Mouse (Mus musculus): Measurements from ENCODE around the gene Gm9044.
"Not testable (repeated sequence)": the region's sequence is repeated elsewhere in the genome, so short reads cannot be mapped to it uniquely, and the experiment has no call there.

The Gm9044 gene

DNA sequence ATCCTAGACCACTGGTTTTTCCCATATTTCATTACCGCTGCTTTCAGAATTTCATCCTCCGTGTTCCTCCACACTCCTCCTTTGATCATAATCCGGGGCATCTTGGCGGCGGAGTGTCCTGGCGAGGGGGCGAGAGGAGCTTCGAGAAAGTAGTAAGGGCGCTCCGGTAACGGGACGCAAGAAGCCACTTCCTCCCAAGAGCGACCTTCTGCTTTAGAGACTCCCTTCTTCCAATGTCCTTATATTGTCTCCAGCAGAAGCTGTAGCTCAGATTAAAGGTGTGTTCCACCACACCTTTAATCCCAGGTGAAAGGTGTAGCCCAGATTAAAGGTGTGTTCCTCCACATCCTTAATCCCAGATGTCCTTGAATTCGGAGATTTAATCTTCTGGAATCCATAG, at the start of gene Gm9044:
Gm9044 (minus strand) TSS at position 101 of the 400 bp plus-strand sequence.
- not testable (repeated sequence) for DNase-seq

GRCm38 (mm10) chr10:118370443-118370842, 38.2 kb upstream of the Gm9044 start:
- DNase-seq = peak; percentile 74

DNA sequence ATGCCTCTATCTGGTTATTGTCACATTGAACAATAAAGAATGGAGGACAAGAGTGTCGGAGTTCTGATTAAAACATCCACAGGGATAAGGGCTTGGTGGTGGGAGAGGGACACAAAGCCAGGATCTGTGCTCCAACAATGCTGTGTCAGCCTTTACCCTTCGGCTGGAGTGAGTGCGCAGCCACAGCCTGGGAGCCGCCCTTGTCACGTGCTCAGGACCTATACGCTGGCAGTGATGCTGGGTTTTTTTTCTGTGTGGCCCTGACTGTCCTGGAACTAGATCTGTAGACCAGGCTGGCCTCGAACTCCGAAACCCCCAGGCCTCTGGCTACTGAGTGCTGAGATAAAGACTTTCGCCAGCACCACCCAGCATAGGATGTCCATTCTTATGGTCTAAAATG, 37.3 kb upstream of the Gm9044 start:
- no peak for DNase-seq

DNA sequence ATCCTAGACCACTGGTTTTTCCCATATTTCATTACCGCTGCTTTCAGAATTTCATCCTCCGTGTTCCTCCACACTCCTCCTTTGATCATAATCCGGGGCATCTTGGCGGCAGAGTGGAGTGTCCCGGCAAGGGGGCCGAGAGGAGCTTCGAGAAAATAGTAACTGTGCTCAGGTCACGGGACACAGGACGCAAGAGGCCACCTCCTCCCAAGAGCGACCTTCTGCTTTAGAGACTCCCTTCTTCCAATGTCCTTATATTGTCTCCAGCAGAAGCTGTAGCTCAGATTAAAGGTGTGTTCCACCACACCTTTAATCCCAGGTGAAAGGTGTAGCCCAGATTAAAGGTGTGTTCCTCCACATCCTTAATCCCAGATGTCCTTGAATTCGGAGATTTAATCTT, 21.8 kb upstream of the Gm9044 start, which contains the start of gene Gm9049:
Gm9049 (minus strand) TSS at position 101 of the 400 bp plus-strand sequence.
- not testable (repeated sequence) for DNase-seq

DNA sequence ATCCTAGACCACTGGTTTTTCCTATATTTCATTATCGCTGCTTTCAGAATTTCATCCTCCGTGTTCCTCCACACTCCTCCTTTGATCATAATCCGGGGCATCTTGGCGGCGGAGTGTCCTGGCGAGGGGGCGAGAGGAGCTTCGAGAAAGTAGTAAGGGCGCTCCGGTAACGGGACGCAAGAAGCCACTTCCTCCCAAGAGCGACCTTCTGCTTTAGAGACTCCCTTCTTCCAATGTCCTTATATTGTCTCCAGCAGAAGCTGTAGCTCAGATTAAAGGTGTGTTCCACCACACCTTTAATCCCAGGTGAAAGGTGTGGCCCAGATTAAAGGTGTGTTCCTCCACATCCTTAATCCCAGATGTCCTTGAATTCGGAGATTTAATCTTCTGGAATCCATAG, 16.4 kb upstream of the Gm9044 start, which contains the start of gene Gm9048:
Gm9048 (minus strand) TSS at position 101 of the 400 bp plus-strand sequence.
- DNase-seq = not testable (repeated sequence)

DNA sequence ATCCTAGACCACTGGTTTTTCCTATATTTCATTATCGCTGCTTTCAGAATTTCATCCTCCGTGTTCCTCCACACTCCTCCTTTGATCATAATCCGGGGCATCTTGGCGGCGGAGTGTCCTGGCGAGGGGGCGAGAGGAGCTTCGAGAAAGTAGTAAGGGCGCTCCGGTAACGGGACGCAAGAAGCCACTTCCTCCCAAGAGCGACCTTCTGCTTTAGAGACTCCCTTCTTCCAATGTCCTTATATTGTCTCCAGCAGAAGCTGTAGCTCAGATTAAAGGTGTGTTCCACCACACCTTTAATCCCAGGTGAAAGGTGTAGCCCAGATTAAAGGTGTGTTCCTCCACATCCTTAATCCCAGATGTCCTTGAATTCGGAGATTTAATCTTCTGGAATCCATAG, 10.9 kb upstream of the Gm9044 start, which contains the start of gene Gm9046:
Gm9046 (minus strand) TSS at position 101 of the 400 bp plus-strand sequence.
- DNase-seq = not testable (repeated sequence)

DNA sequence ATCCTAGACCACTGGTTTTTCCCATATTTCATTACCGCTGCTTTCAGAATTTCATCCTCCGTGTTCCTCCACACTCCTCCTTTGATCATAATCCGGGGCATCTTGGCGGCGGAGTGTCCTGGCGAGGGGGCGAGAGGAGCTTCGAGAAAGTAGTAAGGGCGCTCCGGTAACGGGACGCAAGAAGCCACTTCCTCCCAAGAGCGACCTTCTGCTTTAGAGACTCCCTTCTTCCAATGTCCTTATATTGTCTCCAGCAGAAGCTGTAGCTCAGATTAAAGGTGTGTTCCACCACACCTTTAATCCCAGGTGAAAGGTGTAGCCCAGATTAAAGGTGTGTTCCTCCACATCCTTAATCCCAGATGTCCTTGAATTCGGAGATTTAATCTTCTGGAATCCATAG, 5.5 kb upstream of the Gm9044 start, which contains the start of gene Gm9045:
Gm9045 (minus strand) TSS at position 101 of the 400 bp plus-strand sequence.
- DNase-seq = not testable (repeated sequence)

- DNase-seq = not testable (repeated sequence)
Measured at GRCm38 (mm10) chr10:118326869-118327268, 5.3 kb downstream of the Gm9044 start, which contains the start of gene Gm9040. Gm9040 (minus strand) TSS chr10:118326969.

GRCm38 (mm10) chr10:118319024-118319423, 13.2 kb downstream of the Gm9044 start:
- no peak for DNase-seq

GRCm38 (mm10) chr10:118302133-118302532, 30.1 kb downstream of the Gm9044 start:
- not testable (repeated sequence) for DNase-seq

DNA sequence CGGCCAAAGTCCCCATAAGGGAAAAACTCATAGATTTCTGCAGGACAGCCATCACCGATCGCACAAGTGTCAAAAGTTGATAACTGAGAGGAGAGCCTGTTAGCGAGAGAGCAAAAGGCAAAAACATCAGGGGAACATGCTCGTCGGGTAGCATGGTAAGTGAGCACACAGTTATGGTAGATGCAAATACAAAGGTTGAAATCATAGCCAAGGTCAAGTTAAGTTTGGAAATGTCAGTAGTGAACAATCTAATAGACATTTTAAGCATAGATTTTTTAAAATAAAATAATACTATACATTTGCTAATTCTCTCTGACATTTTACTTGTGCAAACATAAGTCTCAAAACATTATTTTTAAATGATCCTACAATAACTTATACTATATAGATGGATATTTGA, 37.3 kb downstream of the Gm9044 start, which contains the start of gene Iltifb:
Iltifb (minus strand) TSS at position 101 of the 400 bp plus-strand sequence.
- DNase-seq = no peak

DNA sequence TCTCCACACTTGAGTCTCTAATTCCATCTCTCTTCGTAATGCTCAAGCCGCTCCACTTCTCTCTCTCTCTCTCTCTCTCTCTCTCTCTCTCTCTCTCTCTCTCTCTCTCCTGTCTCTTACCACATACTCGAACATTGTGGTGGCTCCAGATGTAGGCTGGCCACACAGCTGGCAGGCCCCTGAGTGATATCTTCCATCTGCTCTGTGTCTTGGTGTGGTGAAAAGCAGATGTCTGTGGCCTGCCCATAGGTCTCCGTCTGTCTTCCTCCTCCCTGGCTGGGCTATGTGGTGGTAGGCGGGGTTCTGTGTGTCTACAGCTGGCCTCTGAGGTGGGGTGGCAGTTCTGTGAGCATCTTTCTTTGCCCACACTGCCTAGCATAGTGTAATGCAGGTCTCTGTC, 49.2 kb downstream of the Gm9044 start:
- not testable (repeated sequence) for DNase-seq

DNA sequence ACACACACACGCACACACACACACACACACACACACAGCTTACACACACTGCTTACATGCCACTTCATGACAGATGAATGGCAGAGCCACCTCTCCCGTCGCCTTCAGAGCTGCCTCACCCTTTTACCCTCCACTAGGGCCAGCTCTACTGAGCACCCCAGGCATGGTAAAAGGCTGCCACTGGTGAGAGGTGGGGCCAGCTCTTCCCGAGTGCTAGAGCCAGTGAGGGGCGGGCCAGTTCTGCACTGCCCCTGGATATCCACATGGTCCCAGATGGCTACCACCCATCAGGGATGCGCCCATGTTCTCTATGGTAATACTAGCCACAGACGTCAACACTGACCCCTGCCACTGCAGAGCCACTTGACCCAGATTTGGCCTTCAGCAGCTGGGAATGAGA, 49.6 kb downstream of the Gm9044 start:
- DNase-seq = not testable (repeated sequence)

Measured in right cerebral cortex, postnatal 14 days (tissue).